ENCODE assay signal across 11 mouse cellular contexts in the genomic region with DNA sequence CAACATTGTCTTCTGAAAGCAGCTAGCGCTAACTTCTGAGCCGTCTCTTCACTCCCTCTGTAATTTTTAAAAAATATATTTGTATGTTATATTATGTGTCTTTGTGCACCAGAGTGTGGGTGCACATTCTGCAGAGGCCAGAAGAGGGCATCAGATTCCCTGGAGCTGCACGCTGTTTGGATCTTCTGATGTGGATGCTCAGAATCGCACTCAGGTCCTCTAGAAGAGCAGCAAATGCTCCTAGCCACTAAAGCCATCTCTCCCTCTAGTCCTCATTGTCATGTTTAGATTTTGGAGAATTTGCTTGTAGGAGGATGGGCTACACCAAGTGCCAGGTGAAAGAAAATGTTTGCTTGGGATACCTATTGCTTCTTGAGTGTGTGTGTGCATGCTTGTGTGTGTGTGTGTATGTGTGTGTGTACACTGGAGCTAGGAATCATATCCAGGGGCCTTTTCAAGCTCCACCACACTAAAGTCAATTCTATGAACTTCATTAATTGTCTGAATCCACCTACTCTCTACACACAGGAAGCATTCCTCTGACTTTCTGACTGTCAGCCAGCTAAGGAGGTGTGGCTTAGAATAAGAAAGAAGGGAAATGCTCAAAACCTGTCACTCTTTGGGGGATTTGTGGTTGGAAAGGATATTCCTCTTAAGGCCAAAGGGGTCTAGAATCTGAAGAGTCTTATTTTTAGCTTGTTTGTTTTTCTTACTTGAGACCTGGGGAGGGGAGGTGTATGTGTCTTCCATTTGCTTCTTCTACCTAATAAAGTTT. TPM values are rescaled to one million over a fixed set of nuclear protein-coding genes. Genes with fewer than 3 reads are reported as not detected.
DNase-seq lines count a peak whose midpoint lies in the region; ATAC-seq and TF ChIP-seq lines count a peak whose summit lies in the region.
"Had no signal": no experiment of that assay in that cellular context is flagged by ENCODE, and none has a peak within 500 bp of the region (broad histone marks: within the 10 kb centered on the region; RNA-seq: fewer than 3 reads in every experiment).

No protein-coding gene starts in this region.

- peaks cover 8% of the 10 kb centered on the region for H3K36me3 ChIP-seq in heart, embryonic 11.5 days (ENCODE audit: control insufficient read depth, insufficient read depth, low read length)
- peaks cover 24% of the 10 kb centered on the region for H3K36me3 ChIP-seq in liver, postnatal 0 days (replicated peaks; ENCODE audit: insufficient read depth, low read length)

- peak; percentile 20 for TF ChIP-seq CTCF in left cerebral cortex, adult 2 months (IDR thresholded peaks at IDR 0.05)
- TF ChIP-seq CTCF in liver, postnatal 0 days (IDR thresholded peaks at IDR 0.05; ENCODE audit: low read depth) = peak; percentile 46

- WGBS in heart, embryonic 11.5 days (ENCODE audit: insufficient replicate concordance) = 95% methylated on average over 4 of the region's 4 CpGs
- WGBS in liver, postnatal 0 days (ENCODE audit: insufficient replicate concordance) = 95% methylated on average over 4 of the region's 4 CpGs

- no peaks in the 10 kb centered on the region for H3K27me3 ChIP-seq in heart, embryonic 11.5 days (ENCODE audit: control insufficient read depth, insufficient read depth, low read length)
- H3K27me3 ChIP-seq in liver, postnatal 0 days (ENCODE audit: insufficient read depth, low read length) = no peaks in the 10 kb centered on the region

- no peak for TF ChIP-seq EP300 in liver, postnatal 0 days (IDR thresholded peaks at IDR 0.05; ENCODE audit: low read depth)

- intact Hi-C loops in left cerebral cortex, adult 2 months (cut with DNase I) = no loop called here

- H3K4me2 ChIP-seq in heart, embryonic 11.5 days = peak overlapping the region; percentile 92; the same call in 1 of the 2 replicates
- peak overlapping the region; percentile 81 for H3K4me2 ChIP-seq in liver, postnatal 0 days (ENCODE audit: low read depth, low read length)

- no peaks in the 10 kb centered on the region for H3K9me3 ChIP-seq in heart, embryonic 11.5 days (replicated peaks; ENCODE audit: control insufficient read depth, low read length)
- H3K9me3 ChIP-seq in liver, postnatal 0 days (ENCODE audit: low read length) = no peaks in the 10 kb centered on the region

- H3K4me3 ChIP-seq in heart, embryonic 11.5 days (ENCODE audit: low read depth, low read length) = peak overlapping the region; percentile 52; the same call in 1 of the 2 replicates
- no peak overlapping the region for H3K4me3 ChIP-seq in left cerebral cortex, adult 2 months
- no peak overlapping the region for H3K4me3 ChIP-seq in liver, postnatal 0 days (ENCODE audit: low read depth, low read length)

- peak overlapping the region; percentile 29; the same call in 1 of the 2 replicates for H3K27ac ChIP-seq in heart, embryonic 11.5 days (ENCODE audit: low read depth, low read length)
- H3K27ac ChIP-seq in left cerebral cortex, adult 2 months = no peak overlapping the region
- H3K27ac ChIP-seq in liver, postnatal 0 days (ENCODE audit: low read depth) = peak overlapping the region; percentile 61

- H3K9ac ChIP-seq in heart, embryonic 11.5 days (ENCODE audit: low read depth, low read length) = no peak overlapping the region
- no peak overlapping the region for H3K9ac ChIP-seq in liver, postnatal 0 days (replicated peaks)

- no peak for ATAC-seq in heart, embryonic 11.5 days (replicated peaks; ENCODE audit: insufficient number of reproducible peaks, low FRiP score, low TSS enrichment)
- ATAC-seq in liver, postnatal 0 days = no peak
- ATAC-seq: forebrain, embryonic 14.5 days had no signal

- peaks cover 15% of the 10 kb centered on the region for H3K4me1 ChIP-seq in heart, embryonic 11.5 days (ENCODE audit: control insufficient read depth, insufficient read depth, low read length)
- H3K4me1 ChIP-seq in liver, postnatal 0 days (ENCODE audit: insufficient read depth) = peaks cover 38% of the 10 kb centered on the region

- no peak for DNase-seq in heart, adult 18-20 months
- DNase-seq in left cerebral cortex, adult 2 months (ENCODE audit: extremely low spot score in 1 of 2, low spot score in 2 of 2) = no peak
- no peak for DNase-seq in left cerebral cortex, adult 8-10 months (ENCODE audit: low spot score in 2 of 2)
- DNase-seq in NIH3T3 (ENCODE audit: low read depth) = peak; percentile 41
- DNase-seq in liver, postnatal 0 days = no peak
- no peak for DNase-seq in cerebellum, postnatal 14 days
- no peak for DNase-seq in right cerebral cortex, postnatal 25 days
- DNase-seq: right cerebral cortex, postnatal 14 days had no signal

RNA-seq across cellular contexts. Expression of a gene that starts 5.4 kb away (rescaled TPM):
- polyA plus RNA-seq in heart, embryonic 11.5 days (2014; fragmentation: Nextera tagmentation; extraction: Ambion mirVana) = 14.4 and 16.1 TPM in 2 replicates
- total RNA-seq in heart, adult 18-20 months (2021) = 1 to 10 TPM; 2.4 to 4.9 TPM
- total RNA-seq in left cerebral cortex, adult 2 months (2021) = under 1 TPM; 0.51 to 0.66 TPM
- total RNA-seq in left cerebral cortex, adult 8-10 months (2022) = under 1 TPM; 0.62 to 0.99 (median 0.82) TPM
- 34.2 and 35.6 TPM in 2 replicates for polyA plus RNA-seq in liver, postnatal 0 days (2015; fragmentation: Nextera tagmentation; extraction: Ambion mirVana)

RNA-seq across cellular contexts. Expression of a gene that starts 12.4 kb away (rescaled TPM):
- 3.6 and 4.0 TPM in 2 replicates for polyA plus RNA-seq in heart, embryonic 11.5 days (2014; fragmentation: Nextera tagmentation; extraction: Ambion mirVana)
- 1 to 10 TPM; 7.6 to 8.3 TPM for total RNA-seq in heart, adult 18-20 months (2021)
- 10 to 100 TPM; 19.5 to 20.7 TPM for total RNA-seq in left cerebral cortex, adult 2 months (2021)
- 10 to 100 TPM; 20.2 to 22.5 (median 22.0) TPM for total RNA-seq in left cerebral cortex, adult 8-10 months (2022)
- polyA plus RNA-seq in liver, postnatal 0 days (2015; fragmentation: Nextera tagmentation; extraction: Ambion mirVana) = 8.4 and 9.5 TPM in 2 replicates

RNA-seq across cellular contexts. Expression of a gene that starts 19.7 kb away (rescaled TPM):
- polyA plus RNA-seq in heart, embryonic 11.5 days (2014; fragmentation: Nextera tagmentation; extraction: Ambion mirVana) = 56.1 and 62.1 TPM in 2 replicates
- total RNA-seq in heart, adult 18-20 months (2021) = 10 to 100 TPM; 86.5 to 92.7 TPM
- total RNA-seq in left cerebral cortex, adult 2 months (2021) = 100 to 1,000 TPM; 133 to 138 TPM
- 100 to 1,000 TPM; 138 to 159 (median 149) TPM for total RNA-seq in left cerebral cortex, adult 8-10 months (2022)
- 12.1 and 13.9 TPM in 2 replicates for polyA plus RNA-seq in liver, postnatal 0 days (2015; fragmentation: Nextera tagmentation; extraction: Ambion mirVana)

RNA-seq across cellular contexts. Expression of a gene that starts 27.5 kb away (rescaled TPM):
- 2.4 and 5.4 TPM in 2 replicates for polyA plus RNA-seq in heart, embryonic 11.5 days (2014; fragmentation: Nextera tagmentation; extraction: Ambion mirVana)
- not detected for total RNA-seq in heart, adult 18-20 months (2021)
- under 1 TPM in 1 of 2 experiments, not detected in 1; 0.28 TPM for total RNA-seq in left cerebral cortex, adult 2 months (2021)
- total RNA-seq in left cerebral cortex, adult 8-10 months (2022) = under 1 TPM in 3 of 4 experiments, not detected in 1; 0.27 to 0.84 (median 0.43) TPM
- polyA plus RNA-seq in liver, postnatal 0 days (2015; fragmentation: Nextera tagmentation; extraction: Ambion mirVana) = 975 and 1,049 TPM in 2 replicates
- total RNA-seq: granulocyte monocyte progenitor cell, adult 5-6 weeks had no signal
- polyA plus RNA-seq: forebrain, embryonic 14.5 days had no signal

RNA-seq across cellular contexts. Expression of a gene that starts 43.0 kb away (rescaled TPM):
- polyA plus RNA-seq in heart, embryonic 11.5 days (2014; fragmentation: Nextera tagmentation; extraction: Ambion mirVana) = 0.94 and 2.0 TPM in 2 replicates
- 10 to 100 TPM; 46.5 to 48.2 TPM for total RNA-seq in heart, adult 18-20 months (2021)
- 1 to 10 TPM in 1 of 2 experiments, under 1 TPM in 1; 0.91 to 1.4 TPM for total RNA-seq in left cerebral cortex, adult 2 months (2021)
- total RNA-seq in left cerebral cortex, adult 8-10 months (2022) = 1 to 10 TPM; 1.7 to 2.4 (median 2.1) TPM
- polyA plus RNA-seq in liver, postnatal 0 days (2015; fragmentation: Nextera tagmentation; extraction: Ambion mirVana) = 13.2 and 13.4 TPM in 2 replicates
- total RNA-seq: granulocyte monocyte progenitor cell, adult 5-6 weeks had no signal
